Mouse (Mus musculus): ENCODE measurements around the gene Gpr82.
A peak's percentile ranks its signal among the peaks of the same experiment; 100 is the strongest.

The Gpr82 gene

GRCm38 (mm10) chrX:13661063-13661462 lies at the start of gene Gpr82:
TSS of gene Gpr82 (plus strand) at chrX:13661363.
- DNase-seq (ENCODE audit: extremely low spot score, low read depth, low spot score): no peak

GRCm38 (mm10) chrX:13612115-13612514 lies 49.0 kb upstream of the Gpr82 start:
- no peak for DNase-seq (ENCODE audit: extremely low spot score, low read depth, low spot score)

GRCm38 (mm10) chrX:13616726-13617125 lies 44.4 kb upstream of the Gpr82 start:
- no peak for DNase-seq (ENCODE audit: extremely low spot score, low read depth, low spot score)

DNA sequence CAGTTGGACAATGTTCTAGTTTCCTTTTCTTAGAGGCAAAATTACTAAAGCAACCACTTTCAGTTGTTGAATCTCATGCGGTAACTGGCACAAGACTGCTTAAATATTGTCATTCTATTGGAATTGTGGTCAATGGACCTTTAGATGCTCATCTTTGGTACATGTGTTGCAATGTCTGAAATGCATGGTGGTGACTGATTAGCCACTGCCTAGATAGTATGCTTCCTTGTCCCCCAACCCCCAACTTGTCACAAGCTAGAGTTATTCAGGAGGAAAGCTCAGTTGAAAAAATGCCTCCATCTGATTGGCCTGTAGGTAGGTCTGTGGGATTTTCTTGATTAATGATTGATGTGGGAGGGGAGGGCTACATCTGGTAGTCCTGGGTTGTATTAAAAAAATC lies 43.9 kb upstream of the Gpr82 start:
- no peak for DNase-seq (ENCODE audit: extremely low spot score, low read depth, low spot score)

DNA sequence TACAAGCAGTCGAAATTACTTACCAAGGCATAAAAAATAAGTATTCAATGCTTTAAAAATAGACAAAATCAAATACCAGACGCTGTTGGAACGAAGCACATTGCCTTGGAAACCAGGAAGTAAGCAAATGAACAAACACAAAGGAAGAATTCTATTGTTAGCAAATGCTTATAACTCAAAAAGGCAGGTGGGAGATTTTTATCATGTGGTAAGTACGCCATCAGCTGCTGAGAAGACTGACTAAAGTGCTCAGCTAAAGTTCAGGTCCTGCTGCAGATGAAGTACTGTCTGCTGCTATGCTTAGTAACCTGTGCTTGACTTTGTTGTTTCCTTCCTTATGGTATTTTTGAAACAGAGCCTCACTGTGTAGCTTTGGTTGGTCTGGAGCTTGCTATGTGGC lies 42.7 kb upstream of the Gpr82 start:
- DNase-seq (ENCODE audit: extremely low spot score, low read depth, low spot score): no peak

- no peak for DNase-seq (ENCODE audit: extremely low spot score, low read depth, low spot score)
These were observed 39.7 kb upstream of the Gpr82 start for GRCm38 (mm10) chrX:13621473-13621872.

GRCm38 (mm10) chrX:13622654-13623053 lies 38.5 kb upstream of the Gpr82 start:
- no peak for DNase-seq (ENCODE audit: extremely low spot score, low read depth, low spot score)

DNA sequence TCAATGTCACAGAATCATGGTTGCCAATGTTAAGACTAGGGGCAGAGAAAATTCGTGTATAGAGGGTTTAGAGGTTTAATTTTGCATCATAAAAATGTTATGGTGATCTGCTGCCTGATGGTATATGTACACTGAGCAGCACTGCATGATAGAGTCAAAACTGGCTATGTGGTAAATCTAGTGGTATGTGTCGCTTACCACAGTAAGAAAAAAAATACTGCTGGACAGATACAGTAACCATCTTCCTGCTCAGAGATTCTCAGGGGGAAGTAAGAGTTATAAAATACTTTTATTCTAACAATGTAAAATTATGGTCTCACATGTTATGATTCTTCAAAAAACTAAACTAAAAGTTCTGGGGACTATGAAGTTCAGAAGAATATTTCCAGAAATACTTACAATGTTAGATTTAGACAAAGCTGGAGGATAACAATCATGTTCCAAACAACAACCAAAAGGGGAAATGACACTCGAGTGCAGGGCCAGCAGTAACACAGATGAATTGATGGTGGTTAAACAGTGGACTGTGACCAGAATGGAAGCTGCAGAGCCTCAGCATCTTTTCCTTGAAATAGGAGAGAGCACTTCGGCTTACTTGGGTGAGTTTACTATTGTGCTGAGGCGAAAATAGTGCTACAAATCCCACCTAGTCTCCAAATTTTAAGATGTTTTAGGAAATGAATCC lies 29.4 kb upstream of the Gpr82 start, which contains the start of gene Gpr34:
TSS of gene Gpr34 (plus strand) at position 491 of the 685 bp plus-strand sequence.
- DNase-seq (ENCODE audit: extremely low spot score, low read depth, low spot score): no peak

DNA sequence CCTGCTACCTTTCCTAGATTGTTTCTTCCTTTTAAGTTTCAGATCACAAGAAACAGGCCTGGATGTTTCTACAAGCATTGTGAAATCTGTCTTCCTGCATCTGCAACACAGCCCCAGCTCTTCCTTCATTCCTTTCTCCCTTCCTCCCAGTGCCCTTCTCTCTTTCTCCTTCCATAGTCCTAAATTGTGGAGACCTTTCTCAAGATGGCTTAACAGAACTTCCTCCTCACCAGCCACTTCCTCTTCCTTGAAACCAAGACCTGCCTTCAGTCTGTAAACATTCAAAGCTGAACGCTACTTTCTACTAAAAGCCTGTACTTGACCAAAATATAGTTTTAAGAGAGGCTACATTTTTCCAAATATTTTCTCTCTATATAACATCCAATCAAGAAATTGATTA lies 24.8 kb upstream of the Gpr82 start:
- DNase-seq (ENCODE audit: extremely low spot score, low read depth, low spot score): no peak

- no peak for DNase-seq (ENCODE audit: extremely low spot score, low read depth, low spot score)
These were observed 22.3 kb upstream of the Gpr82 start for GRCm38 (mm10) chrX:13638894-13639293.

GRCm38 (mm10) chrX:13651889-13652288 lies 9.3 kb upstream of the Gpr82 start:
- no peak for DNase-seq (ENCODE audit: extremely low spot score, low read depth, low spot score)

DNA sequence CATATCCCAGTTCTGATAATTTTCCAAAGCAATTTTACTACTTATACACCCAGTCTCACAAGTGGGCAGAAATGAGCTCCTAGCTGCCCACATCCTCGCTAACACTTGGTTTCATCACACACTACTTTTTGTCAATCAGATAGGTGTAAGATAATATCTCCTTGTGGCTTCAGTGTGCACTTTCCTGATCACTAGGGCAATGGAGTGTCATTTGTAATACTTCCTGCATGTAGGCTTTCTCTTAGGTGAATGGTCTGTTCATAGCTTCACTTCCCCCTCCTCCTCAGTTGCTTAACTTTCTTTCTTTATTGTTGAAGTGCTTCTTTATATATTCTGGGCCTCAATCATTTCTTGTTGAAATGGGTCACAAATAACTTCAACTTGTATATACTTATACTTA lies 8.9 kb upstream of the Gpr82 start:
- DNase-seq (ENCODE audit: extremely low spot score, low read depth, low spot score): no peak

- DNase-seq (ENCODE audit: extremely low spot score, low read depth, low spot score): no peak
These were observed 6.2 kb upstream of the Gpr82 start for GRCm38 (mm10) chrX:13655005-13655421.

DNA sequence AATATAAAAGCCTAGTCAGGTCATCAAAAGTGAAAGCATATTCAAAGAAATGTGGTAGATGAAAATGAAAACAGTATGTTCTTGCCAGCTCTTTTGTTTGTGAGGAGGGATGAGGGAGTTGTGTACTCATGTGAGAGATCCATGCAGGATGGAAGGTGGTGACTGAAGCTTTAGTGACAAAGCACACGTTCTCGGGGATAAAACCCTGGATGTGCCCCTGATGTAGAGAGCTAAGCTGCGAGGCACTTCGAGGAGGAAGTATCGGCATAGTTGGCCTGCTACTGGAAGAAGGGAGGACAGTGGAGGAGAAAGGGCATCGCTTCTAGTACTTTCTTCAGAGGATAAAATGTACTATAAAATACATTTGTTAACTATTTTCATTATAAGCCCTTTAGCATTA lies 5.3 kb upstream of the Gpr82 start:
- DNase-seq (ENCODE audit: extremely low spot score, low read depth, low spot score): no peak

GRCm38 (mm10) chrX:13656721-13657120 lies 4.4 kb upstream of the Gpr82 start:
- peak; percentile 2 for DNase-seq (ENCODE audit: extremely low spot score, low read depth, low spot score)

GRCm38 (mm10) chrX:13658616-13659140 lies 2.5 kb upstream of the Gpr82 start:
- no peak for DNase-seq (ENCODE audit: extremely low spot score, low read depth, low spot score)

DNA sequence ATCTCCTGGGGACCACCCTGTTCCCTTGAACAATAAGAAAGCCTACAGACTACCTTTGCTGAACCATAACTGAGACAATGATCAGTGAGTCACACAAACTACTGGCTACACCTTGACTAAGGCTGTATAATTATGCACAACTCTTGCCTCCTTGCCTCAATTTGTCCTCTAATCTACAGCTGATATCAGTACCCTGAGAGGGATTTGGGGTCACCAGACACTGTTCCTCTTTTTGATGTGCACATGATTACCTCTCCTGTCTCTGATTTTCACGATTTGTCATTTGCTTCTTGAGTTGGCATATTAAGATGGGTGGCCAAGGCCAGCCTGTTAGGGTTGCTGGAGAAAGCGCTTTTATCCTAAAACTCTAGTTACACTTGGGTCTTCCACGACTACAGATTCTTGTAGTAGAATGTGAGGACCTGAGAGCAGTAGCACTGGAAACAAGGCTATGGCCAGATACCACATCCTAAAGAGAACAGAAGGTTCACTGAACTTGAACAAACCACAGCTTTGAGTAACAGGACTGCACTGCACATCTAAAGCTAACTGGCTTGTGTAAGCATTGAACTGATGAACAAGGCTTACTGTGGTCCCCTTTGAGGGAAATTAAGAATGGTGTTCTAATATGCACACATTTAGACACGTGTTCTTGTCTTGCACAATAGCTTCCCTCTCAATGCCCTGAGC lies 1.8 kb upstream of the Gpr82 start:
- no peak for DNase-seq (ENCODE audit: extremely low spot score, low read depth, low spot score)

DNA sequence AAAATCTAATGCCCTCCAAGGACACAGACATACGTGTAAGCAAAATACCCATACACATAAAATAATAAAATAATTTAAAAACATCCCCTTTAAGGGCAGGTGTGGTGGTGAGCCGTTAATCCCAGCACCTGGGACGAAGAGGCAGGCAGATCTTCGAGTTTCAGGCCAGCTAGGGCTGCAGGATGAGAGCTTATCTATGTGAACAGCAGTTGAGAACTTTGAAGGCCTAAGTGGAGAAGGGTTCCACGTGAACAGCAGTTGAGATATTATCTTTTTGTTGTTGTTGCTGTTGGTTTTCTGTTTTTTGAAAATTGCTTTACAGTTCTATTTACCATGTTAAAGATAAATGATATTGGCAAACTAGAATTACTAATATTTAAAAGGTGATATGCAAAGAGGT lies 7.7 kb downstream of the Gpr82 start:
- DNase-seq (ENCODE audit: extremely low spot score, low read depth, low spot score): no peak

GRCm38 (mm10) chrX:13670342-13670741 lies 9.2 kb downstream of the Gpr82 start:
- DNase-seq (ENCODE audit: extremely low spot score, low read depth, low spot score): no peak

- no peak for DNase-seq (ENCODE audit: extremely low spot score, low read depth, low spot score)
These were observed 11.8 kb downstream of the Gpr82 start for GRCm38 (mm10) chrX:13673001-13673400.

- no peak for DNase-seq (ENCODE audit: extremely low spot score, low read depth, low spot score)
These were observed 20.6 kb downstream of the Gpr82 start for GRCm38 (mm10) chrX:13681748-13682147.

GRCm38 (mm10) chrX:13686589-13686988 lies 25.4 kb downstream of the Gpr82 start:
- no peak for DNase-seq (ENCODE audit: extremely low spot score, low read depth, low spot score)

All from hindlimb bud, embryonic 11.5 days (tissue).